Mouse (Mus musculus) embryonic facial prominence, embryonic 10.5 days (tissue): ENCODE data around the gene Tmem92. TPM values are rescaled to one million over a fixed set of nuclear protein-coding genes. Genes with fewer than 3 reads are reported as not detected.

Experiments
- DNase-seq: peaks from one replicate; pipeline ENCODE4 v3.0.0-alpha.2; 2017; ENCODE audit warnings: low spot score
- H3K27ac ChIP-seq: fragments of 300-500 bp; sonication (generic); replicated peaks from 2 replicates; pipeline ENCODE4 v1.5.1; 2016; ENCODE audit warnings: mild to moderate bottlenecking
- H3K27me3 ChIP-seq: fragments of 300-500 bp; sonication (generic); replicated peaks from 2 replicates; pipeline ENCODE4 v1.6.1; 2016; ENCODE audit warnings: low read depth, mild to moderate bottlenecking; ENCODE audit not compliant: poor library complexity, severe bottlenecking
- H3K36me3 ChIP-seq: fragments of 300-500 bp; sonication (generic); replicated peaks from 2 replicates; pipeline ENCODE4 v1.6.1; 2016; ENCODE audit warnings: mild to moderate bottlenecking, moderate library complexity
- H3K4me1 ChIP-seq: fragments of 300-500 bp; sonication (generic); 2 replicates; pipeline ENCODE4 v1.6.1; 2016
- H3K4me3 ChIP-seq: fragments of 300-500 bp; sonication (generic); 2 replicates; pipeline ENCODE4 v1.5.1; 2016; ENCODE audit warnings: mild to moderate bottlenecking, moderate library complexity
- H3K9me3 ChIP-seq: fragments of 300-500 bp; sonication (generic); 2 replicates; pipeline ENCODE4 v1.6.1; 2016; ENCODE audit warnings: mild to moderate bottlenecking
- WGBS: fragments of 180-500 bp; shearing (Covaris S2); methylation state at CpG from one replicate; pipeline ENCODE4 v1.1.7; 2016; 5-methylcytosine and 5-hydroxymethylcytosine counted together
- polyA plus RNA-seq: library from polyadenylated mRNA; unstranded; fragments of >200 nt; fragmentation: Nextera tagmentation; extraction: Ambion mirVana; gene quantifications from 2 replicates; pipeline ENCODE4 v1.2.1, GENCODE M21; 2016

Tmem92 gene
- polyA plus RNA-seq, 1 experiment from 2014 or later = not detected

- no peaks in the 10 kb centered on the region for H3K36me3 ChIP-seq
- no peaks in the 10 kb centered on the region for H3K9me3 ChIP-seq
Observed at GRCm38 (mm10) chr11:94760799-94761198, 21.7 kb downstream of the Tmem92 start.

GRCm38 (mm10) chr11:94760364-94760763, 22.1 kb downstream of the Tmem92 start:
- no peaks in the 10 kb centered on the region for H3K36me3 ChIP-seq
- H3K9me3 ChIP-seq = no peaks in the 10 kb centered on the region
- H3K27me3 ChIP-seq = no peaks in the 10 kb centered on the region
- no peak overlapping the region for H3K4me3 ChIP-seq
- DNase-seq = no peak
- H3K4me1 ChIP-seq = no peaks in the 10 kb centered on the region
- 87% methylated on average over 3 of the region's 3 CpGs for WGBS
- no peak overlapping the region for H3K27ac ChIP-seq

More at GRCm38 (mm10) chr11:94760799-94761198, 21.7 kb downstream of the Tmem92 start:
- no peak overlapping the region for H3K4me3 ChIP-seq
- 78% methylated on average over 7 of the region's 7 CpGs for WGBS
- DNase-seq = no peak
- H3K27me3 ChIP-seq = no peaks in the 10 kb centered on the region
- no peak overlapping the region for H3K27ac ChIP-seq
- no peaks in the 10 kb centered on the region for H3K4me1 ChIP-seq

- no peak for DNase-seq
- 87% methylated on average over 6 of the region's 6 CpGs for WGBS
- H3K4me1 ChIP-seq = no peaks in the 10 kb centered on the region
Observed at GRCm38 (mm10) chr11:94759916-94760315, 22.6 kb downstream of the Tmem92 start.

GRCm38 (mm10) chr11:94752946-94753713, 29.4 kb downstream of the Tmem92 start:
- no peak for DNase-seq
- Histone ChIP-seq H3K4me3 (no peak overlapping the region), H3K9me3 (no peaks in the 10 kb centered on the region), H3K27ac (no peak overlapping the region), H3K27me3 (no peaks in the 10 kb centered on the region), H3K4me1 (0 out of 2 replicates have a peak, but pooled peaks cover 4% of the 10 kb centered on the region), H3K36me3 (no peaks in the 10 kb centered on the region)
- 64% methylated on average over 2 of the region's 2 CpGs for WGBS

More at GRCm38 (mm10) chr11:94759916-94760315, 22.6 kb downstream of the Tmem92 start:
- Histone ChIP-seq H3K9me3 (no peaks in the 10 kb centered on the region), H3K4me3 (no peak overlapping the region), H3K36me3 (no peaks in the 10 kb centered on the region), H3K27ac (no peak overlapping the region), H3K27me3 (no peaks in the 10 kb centered on the region)

GRCm38 (mm10) chr11:94741732-94742272, 40.7 kb downstream of the Tmem92 start, which contains the start of gene Cdc34b:
Gene Cdc34b, plus strand, starts transcription at chr11:94741782.
- 84% methylated on average over 29 of the region's 29 CpGs for WGBS
- Histone ChIP-seq H3K4me3 (no peak within 1 kb of the TSS), H3K4me1 (no peaks in the 10 kb centered on the region), H3K27me3 (peaks cover 9% of the 10 kb centered on the region; the same call in 1 of the 2 replicates), H3K36me3 (no peaks in the 10 kb centered on the region), H3K9me3 (0 out of 2 replicates have a peak, but pooled peaks cover 6% of the 10 kb centered on the region), H3K27ac (no peak within 1 kb of the TSS)
- DNase-seq = no peak

GRCm38 (mm10) chr11:94735746-94736145, 46.8 kb downstream of the Tmem92 start:
- no peak overlapping the region for H3K4me3 ChIP-seq
- no peaks in the 10 kb centered on the region for H3K27me3 ChIP-seq
- WGBS = 69% methylated on average over 2 of the region's 2 CpGs
- no peaks in the 10 kb centered on the region for H3K36me3 ChIP-seq
- H3K9me3 ChIP-seq = no peaks in the 10 kb centered on the region
- no peaks in the 10 kb centered on the region for H3K4me1 ChIP-seq
- no peak for DNase-seq
- H3K27ac ChIP-seq = no peak overlapping the region

GRCm38 (mm10) chr11:94732773-94733172, 49.7 kb downstream of the Tmem92 start:
- Histone ChIP-seq H3K27me3 (no peaks in the 10 kb centered on the region), H3K36me3 (no peaks in the 10 kb centered on the region), H3K27ac (no peak overlapping the region), H3K4me1 (no peaks in the 10 kb centered on the region), H3K9me3 (no peaks in the 10 kb centered on the region), H3K4me3 (no peak overlapping the region)
- no peak for DNase-seq
- 48% methylated on average over 8 of the region's 8 CpGs for WGBS

- H3K4me1 ChIP-seq = no peaks in the 10 kb centered on the region
- H3K9me3 ChIP-seq = no peaks in the 10 kb centered on the region
- H3K36me3 ChIP-seq = no peaks in the 10 kb centered on the region
- no peak for DNase-seq
- H3K27ac ChIP-seq = no peak overlapping the region
- H3K27me3 ChIP-seq = no peaks in the 10 kb centered on the region
- no peak overlapping the region for H3K4me3 ChIP-seq
- WGBS = 89% methylated on average over 12 of the region's 12 CpGs
Observed at GRCm38 (mm10) chr11:94731229-94731628, 51.3 kb downstream of the Tmem92 start.

GRCm38 (mm10) chr11:94730261-94730660, 52.2 kb downstream of the Tmem92 start:
- Histone ChIP-seq H3K4me3 (no peak overlapping the region), H3K9me3 (no peaks in the 10 kb centered on the region), H3K27ac (no peak overlapping the region), H3K27me3 (no peaks in the 10 kb centered on the region), H3K36me3 (no peaks in the 10 kb centered on the region), H3K4me1 (no peaks in the 10 kb centered on the region)
- peak; percentile 56 for DNase-seq
- 27% methylated on average over 5 of the region's 5 CpGs for WGBS

GRCm38 (mm10) chr11:94729565-94729964, 52.9 kb downstream of the Tmem92 start:
- H3K36me3 ChIP-seq = no peaks in the 10 kb centered on the region
- H3K27me3 ChIP-seq = no peaks in the 10 kb centered on the region
- DNase-seq = no peak
- 28% methylated on average over 4 of the region's 4 CpGs for WGBS
- H3K4me1 ChIP-seq = no peaks in the 10 kb centered on the region
- no peak overlapping the region for H3K27ac ChIP-seq
- no peak overlapping the region for H3K4me3 ChIP-seq
- H3K9me3 ChIP-seq = no peaks in the 10 kb centered on the region

GRCm38 (mm10) chr11:94728545-94728944, 54.0 kb downstream of the Tmem92 start:
- Histone ChIP-seq H3K4me3 (no peak overlapping the region), H3K4me1 (no peaks in the 10 kb centered on the region), H3K27me3 (no peaks in the 10 kb centered on the region), H3K27ac (no peak overlapping the region), H3K36me3 (no peaks in the 10 kb centered on the region), H3K9me3 (no peaks in the 10 kb centered on the region)
- WGBS = 77% methylated on average over 3 of the region's 3 CpGs
- DNase-seq = no peak

- Histone ChIP-seq H3K27me3 (no peaks in the 10 kb centered on the region), H3K4me3 (no peak overlapping the region), H3K36me3 (no peaks in the 10 kb centered on the region), H3K27ac (no peak overlapping the region), H3K4me1 (no peaks in the 10 kb centered on the region), H3K9me3 (no peaks in the 10 kb centered on the region)
- WGBS = 89% methylated on average over 3 of the region's 3 CpGs
- no peak for DNase-seq
Observed at GRCm38 (mm10) chr11:94727306-94727705, 55.2 kb downstream of the Tmem92 start.
